Mouse (Mus musculus) limb, embryonic 14.5 days (tissue): ENCODE measurements at regions not wholly inside any gene's neighbourhood (a gene's known extent, or its start where the extent isn't known, plus 50 kb on each side); places are given as distances from the start of the nearest gene placed in this dataset.
A peak's percentile ranks its signal among the peaks of the same experiment; 100 is the strongest.

Experiments used
- ATAC-seq: fragments of 200-750 bp; cut with Nextera tagmentation; 2 replicates; pipeline ENCODE4 v1.8.0; 2017; ENCODE audit warnings: low read depth, moderate number of reproducible peaks, moderate TSS enrichment; ENCODE audit not compliant: low FRiP score
- DNase-seq: peaks from one replicate; pipeline ENCODE4 v3.0.0-alpha.2; 2015; ENCODE audit warnings: low spot score
- H3K27ac ChIP-seq: fragments of 300-500 bp; sonication (generic); replicated peaks from 2 replicates; pipeline ENCODE4 v1.5.1; 2014; ENCODE audit warnings: low read depth, mild to moderate bottlenecking, low read length, moderate library complexity, mixed read lengths
- H3K27me3 ChIP-seq: fragments of 300-500 bp; sonication (generic); 2 replicates; pipeline ENCODE4 v1.6.1; 2014; ENCODE audit warnings: low read length, mixed read lengths; ENCODE audit not compliant: control insufficient read depth, insufficient read depth
- H3K36me3 ChIP-seq: fragments of 300-500 bp; sonication (generic); 2 replicates; pipeline ENCODE4 v1.6.1; 2014; ENCODE audit warnings: mild to moderate bottlenecking, low read length, moderate library complexity, mixed read lengths; ENCODE audit not compliant: control insufficient read depth, insufficient read depth
- H3K4me1 ChIP-seq: fragments of 300-500 bp; sonication (generic); 2 replicates; pipeline ENCODE4 v1.6.1; 2014; ENCODE audit warnings: antibody characterized with exemption, low read length, mixed read lengths; ENCODE audit not compliant: control insufficient read depth, insufficient read depth
- H3K4me2 ChIP-seq: fragments of 300-500 bp; sonication (generic); replicated peaks from 2 replicates; pipeline ENCODE4 v1.6.1; 2014; ENCODE audit warnings: low read depth, mild to moderate bottlenecking, low read length, moderate library complexity; ENCODE audit not compliant: severe bottlenecking
- H3K4me3 ChIP-seq: fragments of 300-500 bp; sonication (generic); replicated peaks from 2 replicates; pipeline ENCODE4 v1.5.1; 2014; ENCODE audit warnings: low read length
- H3K9ac ChIP-seq: fragments of 300-500 bp; sonication (generic); 2 replicates; pipeline ENCODE4 v1.6.1; 2014; ENCODE audit warnings: mild to moderate bottlenecking, low read depth, low read length, moderate library complexity; ENCODE audit not compliant: severe bottlenecking
- H3K9me3 ChIP-seq: fragments of 300-500 bp; sonication (generic); 2 replicates; pipeline ENCODE4 v1.6.1; 2016; ENCODE audit warnings: low read length; ENCODE audit not compliant: control insufficient read depth
- POLR2A ChIP-seq: fragments of 200-500 bp; IDR thresholded peaks from 2 replicates; pipeline ENCODE4 v1.8.0; 2012; ENCODE audit warnings: inconsistent platforms, mild to moderate bottlenecking, moderate library complexity, borderline replicate concordance; ENCODE audit not compliant: insufficient read depth, insufficient read length; ENCODE audit errors: extremely low read depth
- WGBS: fragments of 180-500 bp; shearing (Covaris S2); extraction: QIAGEN DNeasy Blood & Tissue Kit; methylation state at CpG from one replicate; pipeline ENCODE4 v1.1.7; 2014; 5-methylcytosine and 5-hydroxymethylcytosine counted together

GRCm38 (mm10) chr15:38387617-38388016 is 962.3 kb downstream of the 4930447A16Rik start:
- Histone ChIP-seq H3K9ac (no peak overlapping the region), H3K4me2 (no peak overlapping the region), H3K9me3 (no peaks in the 10 kb centered on the region), H3K36me3 (no peaks in the 10 kb centered on the region), H3K27me3 (no peaks in the 10 kb centered on the region), H3K27ac (no peak overlapping the region), H3K4me1 (peaks cover 17% of the 10 kb centered on the region), H3K4me3 (no peak overlapping the region)
- ATAC-seq (no peak), DNase-seq (no peak)
- WGBS = 56% methylated on average over 7 of the region's 7 CpGs
- TF ChIP-seq POLR2A = no peak

DNA sequence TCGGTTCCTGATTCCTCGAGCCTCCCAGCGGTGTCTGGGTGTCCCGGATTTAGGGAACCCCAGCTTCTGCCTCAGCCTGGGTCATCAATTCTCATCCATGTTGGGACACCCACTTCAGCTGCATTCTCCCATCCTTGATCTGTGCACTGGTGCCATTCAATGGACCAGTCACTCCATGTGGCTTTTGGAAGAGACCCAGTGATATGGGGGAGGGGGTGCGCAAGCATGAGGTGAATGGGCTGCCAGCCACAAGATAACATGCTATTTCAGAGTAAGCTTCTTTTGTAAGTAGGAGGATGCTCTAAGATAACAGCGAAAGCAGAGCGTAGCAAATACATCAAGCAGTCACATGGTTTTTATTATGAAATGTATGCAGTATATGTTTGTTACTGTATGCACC is 963.1 kb downstream of the 4930447A16Rik start:
- ATAC-seq = no peak
- no peaks in the 10 kb centered on the region for H3K27me3 ChIP-seq
- no peaks in the 10 kb centered on the region for H3K36me3 ChIP-seq
- H3K4me3 ChIP-seq = no peak overlapping the region
- H3K4me1 ChIP-seq = peaks cover 17% of the 10 kb centered on the region
- no peak for TF ChIP-seq POLR2A
- no peak overlapping the region for H3K4me2 ChIP-seq
- DNase-seq = no peak
- no peaks in the 10 kb centered on the region for H3K9me3 ChIP-seq
- 89% methylated on average over 7 of the region's 7 CpGs for WGBS
- no peak overlapping the region for H3K27ac ChIP-seq
- no peak overlapping the region for H3K9ac ChIP-seq

GRCm38 (mm10) chr15:38390450-38390849 is 965.1 kb downstream of the 4930447A16Rik start:
- H3K4me2 ChIP-seq = no peak overlapping the region
- H3K36me3 ChIP-seq = no peaks in the 10 kb centered on the region
- TF ChIP-seq POLR2A = no peak
- DNase-seq (no peak), ATAC-seq (no peak)
- H3K9ac ChIP-seq = no peak overlapping the region
- H3K27me3 ChIP-seq = no peaks in the 10 kb centered on the region
- H3K4me1 ChIP-seq = 0 out of 2 replicates have a peak, but pooled peaks cover 4% of the 10 kb centered on the region
- H3K27ac ChIP-seq = no peak overlapping the region
- no peak overlapping the region for H3K4me3 ChIP-seq
- WGBS = 88% methylated on average over 12 of the region's 12 CpGs
- H3K9me3 ChIP-seq = no peaks in the 10 kb centered on the region

GRCm38 (mm10) chr15:38391420-38391819 is 966.1 kb downstream of the 4930447A16Rik start:
- DNase-seq (peak; percentile 9), ATAC-seq (peak; percentile 55; the same call in 1 of the 2 replicates)
- Histone ChIP-seq H3K4me1 (0 out of 2 replicates have a peak, but pooled peaks cover 4% of the 10 kb centered on the region), H3K4me2 (no peak overlapping the region), H3K4me3 (no peak overlapping the region), H3K27me3 (no peaks in the 10 kb centered on the region), H3K9me3 (no peaks in the 10 kb centered on the region), H3K36me3 (no peaks in the 10 kb centered on the region), H3K27ac (no peak overlapping the region), H3K9ac (no peak overlapping the region)
- no peak for TF ChIP-seq POLR2A
- WGBS = 50% methylated on average over 6 of the region's 6 CpGs

DNA sequence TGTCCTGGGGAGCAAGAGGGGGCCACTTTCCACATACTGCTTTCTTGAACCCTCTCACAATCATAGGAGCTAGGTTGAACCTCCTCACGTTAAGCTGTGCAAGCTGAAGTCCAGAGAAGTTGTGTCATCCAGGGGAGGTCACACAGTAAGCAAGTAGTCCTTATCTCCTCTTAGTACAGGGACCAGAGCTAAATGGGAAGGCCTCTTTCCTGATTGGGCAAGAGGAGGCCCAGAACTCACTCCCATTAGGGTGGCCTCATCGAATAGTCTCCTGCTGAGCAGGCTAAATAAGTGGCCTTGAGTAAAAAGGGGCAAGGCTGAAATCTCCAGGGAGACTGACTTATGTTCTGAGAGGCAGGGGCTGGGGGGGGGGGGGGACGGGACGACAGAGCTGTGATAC is 966.5 kb downstream of the 4930447A16Rik start:
- Histone ChIP-seq H3K36me3 (no peaks in the 10 kb centered on the region), H3K4me1 (0 out of 2 replicates have a peak, but pooled peaks cover 4% of the 10 kb centered on the region), H3K27ac (no peak overlapping the region), H3K9me3 (no peaks in the 10 kb centered on the region), H3K4me3 (no peak overlapping the region), H3K4me2 (no peak overlapping the region), H3K27me3 (no peaks in the 10 kb centered on the region), H3K9ac (no peak overlapping the region)
- no peak for TF ChIP-seq POLR2A
- DNase-seq (no peak), ATAC-seq (no peak)
- 34% methylated on average over 2 of the region's 4 CpGs for WGBS
